Mouse (Mus musculus) erythroblast, embryonic 14.5 days (primary cell): ENCODE results near the gene Spout1.

Experiments
- GATA1 ChIP-seq: IDR thresholded peaks from 2 replicates; pipeline ENCODE4 v1.6.1; 2012; ENCODE audit warnings: low read length, inconsistent platforms, mixed read lengths
- TAL1 ChIP-seq: IDR thresholded peaks from 3 replicates; pipeline ENCODE4 v1.6.1; 2012; ENCODE audit warnings: low read length, inconsistent platforms, mixed read lengths

- TF ChIP-seq TAL1 (no peak), GATA1 (no peak)
Observed at GRCm38 (mm10) chr2:30134928-30135620, 43.2 kb downstream of the Spout1 start.
